Mouse (Mus musculus) limb, embryonic 11.5 days (tissue): ENCODE measurements at regions not wholly inside any gene's neighbourhood (a gene's known extent, or its start where the extent isn't known, plus 50 kb on each side); places are given as distances from the start of the nearest gene placed in this dataset.

ENCODE experiments used
- ATAC-seq: fragments of 200-750 bp; cut with Nextera tagmentation; 2 replicates; pipeline ENCODE4 v1.8.0; 2017; ENCODE audit warnings: low read depth; ENCODE audit not compliant: insufficient number of reproducible peaks, low FRiP score, low TSS enrichment
- DNase-seq: peaks from one replicate; pipeline ENCODE4 v3.0.0-alpha.2; 2015; ENCODE audit warnings: low spot score
- H3K27ac ChIP-seq: fragments of 300-500 bp; sonication (generic); replicated peaks from 2 replicates; pipeline ENCODE4 v1.5.1; 2014; ENCODE audit warnings: low read depth, mild to moderate bottlenecking, low read length
- H3K27me3 ChIP-seq: fragments of 300-500 bp; sonication (generic); 2 replicates; pipeline ENCODE4 v1.6.1; 2014; ENCODE audit warnings: mild to moderate bottlenecking, low read length, mixed read lengths; ENCODE audit not compliant: control insufficient read depth, insufficient read depth
- H3K36me3 ChIP-seq: fragments of 300-500 bp; sonication (generic); 2 replicates; pipeline ENCODE4 v1.6.1; 2014; ENCODE audit warnings: mild to moderate bottlenecking, low read length, moderate library complexity, mixed read lengths; ENCODE audit not compliant: control insufficient read depth, insufficient read depth
- H3K4me1 ChIP-seq: fragments of 300-500 bp; sonication (generic); 2 replicates; pipeline ENCODE4 v1.6.1; 2014; ENCODE audit warnings: low read length, mixed read lengths; ENCODE audit not compliant: control insufficient read depth, insufficient read depth
- H3K4me2 ChIP-seq: fragments of 300-500 bp; sonication (generic); 2 replicates; pipeline ENCODE4 v1.6.1; 2014; ENCODE audit warnings: low read depth, mild to moderate bottlenecking, moderate library complexity; ENCODE audit not compliant: severe bottlenecking
- H3K4me3 ChIP-seq: fragments of 300-500 bp; sonication (generic); 2 replicates; pipeline ENCODE4 v1.5.1; 2014; ENCODE audit warnings: low read depth, low read length
- H3K9ac ChIP-seq: fragments of 300-500 bp; sonication (generic); 2 replicates; pipeline ENCODE4 v1.6.1; 2014; ENCODE audit warnings: mild to moderate bottlenecking, low read length
- H3K9me3 ChIP-seq: fragments of 300-500 bp; sonication (generic); 2 replicates; pipeline ENCODE4 v1.6.1; 2016; ENCODE audit warnings: low read length; ENCODE audit not compliant: control insufficient read depth
- WGBS: fragments of 180-500 bp; shearing (Covaris S2); extraction: QIAGEN DNeasy Blood & Tissue Kit; methylation state at CpG from one replicate; pipeline ENCODE4 v1.1.7; 2014; 5-methylcytosine and 5-hydroxymethylcytosine counted together

DNA sequence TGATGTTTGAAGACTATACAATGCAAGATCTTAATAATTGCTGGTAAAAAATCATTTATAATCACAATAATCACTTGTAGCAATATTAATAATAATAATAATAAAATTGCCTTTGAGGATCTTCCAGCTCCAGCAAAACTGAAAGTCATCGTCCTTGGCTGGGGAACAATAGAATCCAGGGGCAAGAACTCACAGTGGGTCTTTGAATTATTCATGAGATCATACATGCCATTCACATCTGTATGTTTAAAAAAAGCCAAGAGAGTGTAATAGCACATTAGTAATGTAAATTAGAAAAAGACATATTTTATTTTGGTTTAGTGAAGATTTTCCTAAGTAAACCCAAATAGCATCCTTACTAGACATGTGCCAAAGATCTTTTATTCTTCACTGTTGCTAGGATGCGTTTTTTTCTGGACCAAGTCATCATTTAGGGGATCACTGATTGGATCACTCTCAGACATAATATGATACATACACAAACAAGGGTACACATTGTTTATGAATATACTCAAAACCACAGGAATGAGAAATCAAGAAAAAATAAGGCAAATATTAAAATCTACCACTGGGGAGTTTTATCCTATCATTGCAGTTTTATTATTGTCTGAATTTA is 392.3 kb downstream of the Atp6ap1l start:
- no peak for DNase-seq
- Histone ChIP-seq H3K9me3 (no peaks in the 10 kb centered on the region), H3K27me3 (no peaks in the 10 kb centered on the region), H3K4me1 (no peaks in the 10 kb centered on the region; the same call in 1 of the 2 replicates), H3K4me3 (no peak overlapping the region), H3K4me2 (no peak overlapping the region), H3K9ac (no peak overlapping the region), H3K36me3 (no peaks in the 10 kb centered on the region), H3K27ac (no peak overlapping the region)
- no peak for ATAC-seq
- 89% methylated on average over 2 of the region's 2 CpGs for WGBS

- ATAC-seq, result no peak
These were observed 394.7 kb downstream of the Atp6ap1l start for GRCm38 (mm10) chr13:90510479-90510878.

GRCm38 (mm10) chr13:90503188-90503587 is 402.0 kb downstream of the Atp6ap1l start:
- no peak overlapping the region for H3K4me2 ChIP-seq
- DNase-seq (no peak), ATAC-seq (no peak)
- no peak overlapping the region for H3K27ac ChIP-seq
- no peak overlapping the region for H3K4me3 ChIP-seq
- H3K9ac ChIP-seq, result no peak overlapping the region
- no peaks in the 10 kb centered on the region for H3K9me3 ChIP-seq
- no peaks in the 10 kb centered on the region for H3K4me1 ChIP-seq
- no peaks in the 10 kb centered on the region for H3K36me3 ChIP-seq
- H3K27me3 ChIP-seq, result no peaks in the 10 kb centered on the region
- 75% methylated on average over 2 of the region's 2 CpGs for WGBS

More at GRCm38 (mm10) chr13:90510479-90510878, 394.7 kb downstream of the Atp6ap1l start:
- H3K4me2 ChIP-seq, result no peak overlapping the region
- no peaks in the 10 kb centered on the region for H3K27me3 ChIP-seq
- whole genome bisulfite sequencing, result 77% methylated on average over 6 of the region's 6 CpGs
- no peak for DNase-seq
- H3K9ac ChIP-seq, result no peak overlapping the region
- no peaks in the 10 kb centered on the region for H3K9me3 ChIP-seq
- H3K27ac ChIP-seq, result no peak overlapping the region
- H3K4me3 ChIP-seq, result no peak overlapping the region
- H3K36me3 ChIP-seq, result no peaks in the 10 kb centered on the region
- no peaks in the 10 kb centered on the region for H3K4me1 ChIP-seq

- no peak overlapping the region for H3K4me3 ChIP-seq
- H3K36me3 ChIP-seq, result no peaks in the 10 kb centered on the region
- H3K9me3 ChIP-seq, result no peaks in the 10 kb centered on the region
- H3K27me3 ChIP-seq, result no peaks in the 10 kb centered on the region
- DNase-seq, result no peak
- H3K9ac ChIP-seq, result no peak overlapping the region
- no peak overlapping the region for H3K27ac ChIP-seq
- H3K4me2 ChIP-seq, result no peak overlapping the region
- 0 out of 2 replicates have a peak, but pooled peaks cover 6% of the 10 kb centered on the region for H3K4me1 ChIP-seq
- 88% methylated on average over 1 of the region's 1 CpGs for WGBS
- ATAC-seq, result no peak
These were observed 403.0 kb downstream of the Atp6ap1l start for GRCm38 (mm10) chr13:90502141-90502540.

DNA sequence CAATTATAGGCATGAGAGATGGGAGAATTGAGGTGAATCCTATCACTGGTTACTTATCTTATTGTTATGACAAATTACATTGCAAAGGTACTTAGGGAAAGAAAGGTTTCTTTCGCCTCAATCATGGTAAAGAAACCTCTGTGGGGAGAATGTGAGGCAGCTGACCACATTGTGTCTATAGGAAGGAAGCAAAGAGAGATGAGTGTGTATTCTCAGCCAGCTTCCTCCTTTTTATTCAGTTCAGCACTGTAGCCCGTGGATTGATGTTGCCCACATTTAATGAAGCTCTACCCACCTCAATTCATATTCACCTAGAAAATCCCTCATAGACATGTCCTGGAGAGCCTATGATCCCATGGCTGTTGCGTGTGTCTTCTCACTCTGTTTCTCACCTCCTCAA is 406.2 kb downstream of the Atp6ap1l start:
- Histone ChIP-seq H3K9ac (no peak overlapping the region), H3K4me2 (no peak overlapping the region)
- WGBS, result 87% methylated on average over 3 of the region's 3 CpGs

DNA sequence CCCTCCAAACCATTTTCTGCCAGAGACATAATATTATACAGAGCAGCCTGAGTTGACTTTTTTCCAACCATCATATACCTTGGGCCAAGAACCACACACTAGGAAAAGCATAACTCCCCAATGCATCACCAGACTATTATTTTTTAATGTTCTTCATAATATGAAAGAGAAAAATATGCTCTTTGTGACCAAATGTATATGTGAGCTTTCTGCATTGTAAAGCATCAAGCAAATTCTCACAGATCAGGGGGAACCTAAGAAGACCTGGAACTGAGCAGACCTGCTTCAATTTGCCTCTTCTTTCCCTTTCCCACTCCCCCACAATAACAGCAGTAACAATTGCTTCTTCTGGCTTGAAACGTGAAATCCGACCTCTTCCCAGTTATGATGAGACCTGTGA is 407.6 kb downstream of the Atp6ap1l start:
- no peak for ATAC-seq
- WGBS, result 52% methylated on average over 2 of the region's 2 CpGs
- H3K27ac ChIP-seq, result no peak overlapping the region

More for the DNA sequence above, 406.2 kb downstream of the Atp6ap1l start:
- Histone ChIP-seq H3K27ac (no peak overlapping the region), H3K4me3 (no peak overlapping the region), H3K27me3 (no peaks in the 10 kb centered on the region), H3K9me3 (no peaks in the 10 kb centered on the region), H3K4me1 (0 out of 2 replicates have a peak, but pooled peaks cover 6% of the 10 kb centered on the region), H3K36me3 (no peaks in the 10 kb centered on the region)
- DNase-seq, result no peak
- ATAC-seq, result no peak

GRCm38 (mm10) chr13:90493696-90494095 is 404.3 kb upstream of the Xrcc4 start:
- ATAC-seq, result no peak
- no peaks in the 10 kb centered on the region for H3K27me3 ChIP-seq
- no peak overlapping the region for H3K4me3 ChIP-seq
- no peaks in the 10 kb centered on the region for H3K36me3 ChIP-seq
- H3K9me3 ChIP-seq, result no peaks in the 10 kb centered on the region
- H3K4me2 ChIP-seq, result no peak overlapping the region
- H3K4me1 ChIP-seq, result peaks cover 8% of the 10 kb centered on the region; the same call in 1 of the 2 replicates
- no peak for DNase-seq
- H3K9ac ChIP-seq, result no peak overlapping the region
- WGBS, result 78% methylated on average over 1 of the region's 1 CpGs
- H3K27ac ChIP-seq, result no peak overlapping the region

More for the DNA sequence above, 407.6 kb downstream of the Atp6ap1l start:
- Histone ChIP-seq H3K4me3 (no peak overlapping the region), H3K27me3 (no peaks in the 10 kb centered on the region), H3K9me3 (no peaks in the 10 kb centered on the region), H3K36me3 (no peaks in the 10 kb centered on the region), H3K9ac (no peak overlapping the region), H3K4me1 (0 out of 2 replicates have a peak, but pooled peaks cover 6% of the 10 kb centered on the region), H3K4me2 (no peak overlapping the region)
- no peak for DNase-seq

GRCm38 (mm10) chr13:90490991-90491951 is 401.9 kb upstream of the Xrcc4 start:
- Histone ChIP-seq H3K4me2 (no peak overlapping the region), H3K4me3 (no peak overlapping the region), H3K9ac (no peak overlapping the region), H3K27ac (no peak overlapping the region), H3K27me3 (no peaks in the 10 kb centered on the region), H3K9me3 (no peaks in the 10 kb centered on the region), H3K4me1 (peaks cover 2% of the 10 kb centered on the region; the same call in 1 of the 2 replicates), H3K36me3 (no peaks in the 10 kb centered on the region)
- peak; percentile 48 for DNase-seq
- peak; percentile 89 for ATAC-seq
- 22% methylated on average over 8 of the region's 8 CpGs for WGBS
